Mouse (Mus musculus): ENCODE measurements around the gene Zc2hc1c. TPM values are rescaled to one million over a fixed set of nuclear protein-coding genes. Genes with fewer than 3 reads are reported as not detected.

Gene Zc2hc1c
- polyA plus RNA-seq, 1 experiment from 2014 or later = 0.95 TPM

DNA sequence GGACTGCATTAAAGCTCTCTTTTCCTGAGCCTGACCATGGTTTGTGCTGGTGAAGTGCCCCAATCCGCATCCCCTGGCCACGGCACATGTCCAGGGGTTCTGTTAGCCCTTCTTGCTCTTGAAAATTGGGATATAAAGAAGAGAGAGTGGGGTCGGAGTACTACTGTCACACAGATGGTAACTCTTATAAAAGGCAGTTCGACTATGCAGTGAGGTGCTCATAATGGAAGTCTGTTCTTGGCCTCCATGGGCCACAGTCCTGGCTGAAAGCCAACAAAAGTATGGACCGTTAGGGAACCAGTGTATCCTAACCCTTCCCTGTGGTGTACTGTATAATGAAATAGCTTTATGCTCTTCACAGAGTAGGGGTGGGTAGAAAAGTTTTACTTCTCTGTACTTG lies 8.5 kb downstream of the Zc2hc1c start:
- 68% methylated on average over 5 of the region's 5 CpGs for WGBS
- H3K27ac ChIP-seq (replicated peaks; ENCODE audit: low read depth, low read length) = no peak overlapping the region
- H3K4me3 ChIP-seq (ENCODE audit: low read depth, low read length) = no peak overlapping the region
- no peaks in the 10 kb centered on the region for H3K9me3 ChIP-seq (replicated peaks; ENCODE audit: control insufficient read depth, low read length)
- H3K36me3 ChIP-seq (replicated peaks; ENCODE audit: control insufficient read depth, insufficient read depth, low read depth, low read length) = peaks cover 5% of the 10 kb centered on the region
- H3K4me2 ChIP-seq (ENCODE audit: low read depth, low read length) = no peak overlapping the region
- DNase-seq (ENCODE audit: low spot score) (no peak), ATAC-seq (replicated peaks; ENCODE audit: insufficient number of reproducible peaks, low FRiP score, low TSS enrichment, low read depth) (no peak)
- H3K4me1 ChIP-seq (ENCODE audit: control insufficient read depth, insufficient read depth, low read length) = no peaks in the 10 kb centered on the region
- no peaks in the 10 kb centered on the region for H3K27me3 ChIP-seq (ENCODE audit: control insufficient read depth, insufficient read depth, low read length)
- H3K9ac ChIP-seq (replicated peaks; ENCODE audit: low read length) = no peak overlapping the region

DNA sequence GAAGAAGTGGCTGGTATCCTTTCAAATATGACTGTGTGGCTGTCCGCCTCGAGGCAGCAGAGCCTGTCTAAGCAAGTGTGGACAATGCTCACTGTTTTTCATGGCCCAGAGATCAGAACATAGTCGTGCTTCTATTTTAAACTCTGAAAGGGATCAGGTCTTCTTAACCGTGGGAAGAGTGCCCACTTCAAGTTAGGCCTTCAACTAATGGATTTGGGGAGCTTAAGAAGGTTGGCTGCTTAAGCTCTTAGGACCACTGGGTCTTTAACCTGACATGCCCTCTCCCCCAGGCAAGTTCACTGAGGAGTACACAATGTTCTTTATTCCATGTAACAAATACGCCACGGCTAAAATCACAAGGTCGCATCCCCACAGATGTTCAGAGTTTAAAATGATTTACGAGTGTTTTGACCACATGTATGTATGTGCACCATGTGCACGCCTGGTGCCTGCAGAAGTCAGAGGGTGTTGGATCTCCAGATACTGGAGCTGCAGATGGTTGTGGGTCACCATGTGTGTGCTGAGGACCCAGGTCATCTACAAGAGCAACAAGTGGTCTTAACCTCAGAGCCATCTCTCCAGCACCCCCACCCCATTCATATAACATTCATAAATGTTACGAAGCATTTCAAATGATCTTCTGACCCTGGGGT lies 9.1 kb downstream of the Zc2hc1c start:
- Histone ChIP-seq H3K9me3 (replicated peaks; ENCODE audit: control insufficient read depth, low read length) (no peaks in the 10 kb centered on the region), H3K27ac (replicated peaks; ENCODE audit: low read depth, low read length) (no peak overlapping the region), H3K4me1 (ENCODE audit: control insufficient read depth, insufficient read depth, low read length) (no peaks in the 10 kb centered on the region), H3K4me3 (ENCODE audit: low read depth, low read length) (no peak overlapping the region), H3K9ac (replicated peaks; ENCODE audit: low read length) (no peak overlapping the region), H3K27me3 (ENCODE audit: control insufficient read depth, insufficient read depth, low read length) (no peaks in the 10 kb centered on the region), H3K36me3 (replicated peaks; ENCODE audit: control insufficient read depth, insufficient read depth, low read depth, low read length) (peaks cover 5% of the 10 kb centered on the region), H3K4me2 (ENCODE audit: low read depth, low read length) (no peak overlapping the region)
- ATAC-seq (replicated peaks; ENCODE audit: insufficient number of reproducible peaks, low FRiP score, low TSS enrichment, low read depth) = no peak
- WGBS = 69% methylated on average over 10 of the region's 10 CpGs
- no peak for DNase-seq (ENCODE audit: low spot score)

DNA sequence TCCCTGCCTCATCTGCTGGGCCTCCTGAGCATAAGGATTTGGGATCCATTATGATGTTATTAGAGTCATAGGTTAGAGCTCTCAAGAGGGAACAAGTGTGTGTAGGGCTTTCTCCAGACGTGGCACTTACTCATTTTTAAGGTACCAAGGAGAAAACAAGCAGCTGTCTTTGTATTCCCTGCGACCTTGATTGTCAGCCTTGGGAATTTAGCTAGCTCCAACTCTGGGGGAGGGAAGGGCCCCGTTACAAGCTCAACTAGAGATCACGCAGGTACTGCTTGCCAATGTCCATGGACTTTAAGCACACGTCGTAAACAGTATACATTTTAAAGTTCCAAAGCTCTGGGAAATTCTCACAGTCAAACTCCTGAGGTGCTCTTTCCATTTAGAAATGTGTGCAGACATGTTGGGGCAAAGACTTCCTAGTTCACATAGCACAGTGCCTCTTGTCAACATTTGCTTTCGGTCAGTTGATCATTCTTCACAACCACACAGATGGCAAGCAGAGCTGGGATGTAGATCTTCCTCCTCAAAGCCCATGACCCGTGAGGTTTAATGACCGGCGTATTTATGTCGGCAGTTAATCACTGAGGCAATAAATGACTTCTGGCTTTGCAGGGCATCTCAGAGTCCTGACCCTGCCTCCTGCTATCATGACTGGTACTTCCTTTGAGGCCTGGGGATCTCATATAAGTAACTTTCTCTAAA lies 9.9 kb downstream of the Zc2hc1c start:
- ATAC-seq (replicated peaks; ENCODE audit: insufficient number of reproducible peaks, low FRiP score, low TSS enrichment, low read depth) (no peak), DNase-seq (ENCODE audit: low spot score) (no peak)
- Histone ChIP-seq H3K9me3 (replicated peaks; ENCODE audit: control insufficient read depth, low read length) (no peaks in the 10 kb centered on the region), H3K9ac (replicated peaks; ENCODE audit: low read length) (no peak overlapping the region), H3K4me1 (ENCODE audit: control insufficient read depth, insufficient read depth, low read length) (no peaks in the 10 kb centered on the region), H3K4me2 (ENCODE audit: low read depth, low read length) (no peak overlapping the region), H3K27me3 (ENCODE audit: control insufficient read depth, insufficient read depth, low read length) (no peaks in the 10 kb centered on the region), H3K4me3 (ENCODE audit: low read depth, low read length) (no peak overlapping the region), H3K27ac (replicated peaks; ENCODE audit: low read depth, low read length) (no peak overlapping the region), H3K36me3 (replicated peaks; ENCODE audit: control insufficient read depth, insufficient read depth, low read depth, low read length) (peaks cover 6% of the 10 kb centered on the region)
- 73% methylated on average over 11 of the region's 11 CpGs for WGBS

DNA sequence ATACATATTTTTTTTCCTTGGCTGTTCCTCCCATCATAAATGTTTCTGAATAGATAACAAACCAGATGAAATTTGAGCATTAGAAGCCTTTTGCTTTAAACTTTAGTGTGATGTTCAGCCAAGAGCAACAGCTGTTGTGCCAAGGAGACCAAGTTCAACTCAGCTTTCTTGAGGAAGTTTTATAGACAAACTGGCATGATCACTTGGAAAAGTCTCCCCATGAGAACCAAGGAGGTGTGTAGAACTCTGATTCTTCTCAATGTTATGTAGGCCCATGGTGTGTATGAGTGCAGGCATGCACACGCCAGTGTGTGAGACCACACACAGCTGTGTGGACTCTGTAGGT lies 10.4 kb downstream of the Zc2hc1c start:
- no peak overlapping the region for H3K9ac ChIP-seq (replicated peaks; ENCODE audit: low read length)
- DNase-seq (ENCODE audit: low spot score) (no peak), ATAC-seq (replicated peaks; ENCODE audit: insufficient number of reproducible peaks, low FRiP score, low TSS enrichment, low read depth) (no peak)
- peaks cover 8% of the 10 kb centered on the region for H3K36me3 ChIP-seq (replicated peaks; ENCODE audit: control insufficient read depth, insufficient read depth, low read depth, low read length)
- H3K4me3 ChIP-seq (ENCODE audit: low read depth, low read length) = no peak overlapping the region
- H3K9me3 ChIP-seq (replicated peaks; ENCODE audit: control insufficient read depth, low read length) = no peaks in the 10 kb centered on the region
- no peak overlapping the region for H3K4me2 ChIP-seq (ENCODE audit: low read depth, low read length)
- no peaks in the 10 kb centered on the region for H3K4me1 ChIP-seq (ENCODE audit: control insufficient read depth, insufficient read depth, low read length)
- WGBS = 82% methylated on average over 1 of the region's 1 CpGs
- no peak overlapping the region for H3K27ac ChIP-seq (replicated peaks; ENCODE audit: low read depth, low read length)
- H3K27me3 ChIP-seq (ENCODE audit: control insufficient read depth, insufficient read depth, low read length) = no peaks in the 10 kb centered on the region

DNA sequence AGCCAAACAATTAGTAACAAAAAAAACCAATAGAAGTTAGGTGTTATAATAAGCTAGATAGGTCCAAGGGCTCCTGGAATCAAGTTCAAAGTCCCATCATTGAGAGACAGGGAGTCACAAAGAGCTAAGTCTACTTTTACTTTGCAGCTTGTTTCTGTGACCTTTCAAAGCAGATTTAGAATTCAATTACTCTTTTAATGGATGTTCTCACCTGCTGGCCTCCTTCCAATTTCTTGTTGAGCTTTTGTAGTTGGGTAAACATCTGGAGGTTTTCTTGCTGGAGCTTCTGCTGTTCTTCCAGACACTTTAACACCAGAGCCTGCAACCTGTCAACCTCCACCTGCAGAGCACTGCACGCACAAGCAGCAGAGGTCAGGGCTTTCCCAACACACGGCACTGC lies 14.9 kb downstream of the Zc2hc1c start:
- no peak overlapping the region for H3K4me3 ChIP-seq (ENCODE audit: low read depth, low read length)
- 81% methylated on average over 2 of the region's 2 CpGs for WGBS

DNA sequence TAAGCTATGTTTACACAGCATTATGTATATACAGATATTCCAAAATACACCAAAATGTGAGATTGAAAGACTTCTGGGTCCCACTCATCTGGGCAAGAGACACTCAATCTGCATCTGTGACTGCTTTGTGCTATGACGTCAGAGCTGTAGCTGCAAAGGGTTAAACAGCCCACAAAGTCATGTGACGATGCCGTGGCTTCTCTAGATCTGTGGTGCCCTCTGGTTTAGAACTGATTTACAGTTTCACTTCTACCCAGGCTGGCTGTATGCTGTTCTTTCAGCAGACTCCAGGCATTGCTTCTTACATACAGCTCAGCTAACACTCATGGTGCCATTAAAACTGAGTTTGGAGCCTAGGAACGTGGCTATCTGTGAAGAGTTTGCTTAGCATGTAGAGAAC lies 16.3 kb downstream of the Zc2hc1c start:
- Histone ChIP-seq H3K4me2 (ENCODE audit: low read depth, low read length) (no peak overlapping the region), H3K4me3 (ENCODE audit: low read depth, low read length) (no peak overlapping the region), H3K4me1 (ENCODE audit: control insufficient read depth, insufficient read depth, low read length) (no peaks in the 10 kb centered on the region), H3K36me3 (replicated peaks; ENCODE audit: control insufficient read depth, insufficient read depth, low read depth, low read length) (peaks cover 22% of the 10 kb centered on the region), H3K9me3 (replicated peaks; ENCODE audit: control insufficient read depth, low read length) (no peaks in the 10 kb centered on the region), H3K9ac (replicated peaks; ENCODE audit: low read length) (no peak overlapping the region), H3K27ac (replicated peaks; ENCODE audit: low read depth, low read length) (no peak overlapping the region), H3K27me3 (ENCODE audit: control insufficient read depth, insufficient read depth, low read length) (no peaks in the 10 kb centered on the region)
- WGBS = 76% methylated on average over 4 of the region's 4 CpGs
- no peak for ATAC-seq (replicated peaks; ENCODE audit: insufficient number of reproducible peaks, low FRiP score, low TSS enrichment, low read depth)
- no peak for DNase-seq (ENCODE audit: low spot score)

More for the DNA sequence above, 14.9 kb downstream of the Zc2hc1c start:
- H3K9ac ChIP-seq (replicated peaks; ENCODE audit: low read length) = no peak overlapping the region
- no peaks in the 10 kb centered on the region for H3K27me3 ChIP-seq (ENCODE audit: control insufficient read depth, insufficient read depth, low read length)
- H3K4me1 ChIP-seq (ENCODE audit: control insufficient read depth, insufficient read depth, low read length) = no peaks in the 10 kb centered on the region
- ATAC-seq (replicated peaks; ENCODE audit: insufficient number of reproducible peaks, low FRiP score, low TSS enrichment, low read depth) (no peak), DNase-seq (ENCODE audit: low spot score) (no peak)
- H3K4me2 ChIP-seq (ENCODE audit: low read depth, low read length) = no peak overlapping the region
- H3K27ac ChIP-seq (replicated peaks; ENCODE audit: low read depth, low read length) = no peak overlapping the region
- H3K9me3 ChIP-seq (replicated peaks; ENCODE audit: control insufficient read depth, low read length) = no peaks in the 10 kb centered on the region
- H3K36me3 ChIP-seq (replicated peaks; ENCODE audit: control insufficient read depth, insufficient read depth, low read depth, low read length) = peaks cover 19% of the 10 kb centered on the region

DNA sequence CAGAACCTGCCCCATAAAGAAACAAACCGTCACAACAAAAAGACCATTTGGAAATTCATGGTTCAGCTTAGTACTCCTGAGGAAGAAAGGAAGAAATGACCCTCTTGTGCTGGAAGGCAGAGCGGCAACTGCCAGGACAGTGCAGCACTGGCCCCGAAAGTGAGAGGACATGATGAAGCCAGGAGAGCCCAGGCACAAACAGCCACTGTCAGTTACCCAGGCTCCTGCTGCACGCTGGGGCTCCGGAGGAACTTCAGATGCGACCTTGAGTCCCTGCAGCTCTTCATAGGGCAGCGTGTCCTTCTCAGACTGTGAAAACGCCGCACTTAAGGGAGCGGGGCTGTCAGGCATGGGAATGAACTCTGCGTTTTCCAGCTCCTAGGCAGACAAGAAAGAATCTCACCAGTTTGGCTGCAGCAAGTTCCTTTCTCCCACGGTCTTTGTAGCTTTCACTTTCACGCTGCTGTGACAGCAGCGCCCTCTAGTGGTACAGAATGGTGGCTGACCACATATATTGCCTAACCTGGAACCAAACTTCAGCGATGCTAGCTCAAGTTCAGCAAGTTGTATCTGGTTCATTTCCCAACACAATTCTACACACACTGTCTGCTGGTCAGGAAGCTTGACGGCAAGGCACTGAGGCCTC lies 17.0 kb downstream of the Zc2hc1c start:
- Histone ChIP-seq H3K27ac (replicated peaks; ENCODE audit: low read depth, low read length) (no peak overlapping the region), H3K36me3 (replicated peaks; ENCODE audit: control insufficient read depth, insufficient read depth, low read depth, low read length) (peaks cover 22% of the 10 kb centered on the region), H3K4me2 (ENCODE audit: low read depth, low read length) (no peak overlapping the region), H3K9ac (replicated peaks; ENCODE audit: low read length) (no peak overlapping the region), H3K4me1 (ENCODE audit: control insufficient read depth, insufficient read depth, low read length) (no peaks in the 10 kb centered on the region), H3K4me3 (ENCODE audit: low read depth, low read length) (no peak overlapping the region), H3K27me3 (ENCODE audit: control insufficient read depth, insufficient read depth, low read length) (no peaks in the 10 kb centered on the region), H3K9me3 (replicated peaks; ENCODE audit: control insufficient read depth, low read length) (no peaks in the 10 kb centered on the region)
- peak; percentile 91 for DNase-seq (ENCODE audit: low spot score)
- WGBS = 45% methylated on average over 16 of the region's 16 CpGs
- ATAC-seq (replicated peaks; ENCODE audit: insufficient number of reproducible peaks, low FRiP score, low TSS enrichment, low read depth) = peak; percentile 67; the same call in 1 of the 2 replicates

DNA sequence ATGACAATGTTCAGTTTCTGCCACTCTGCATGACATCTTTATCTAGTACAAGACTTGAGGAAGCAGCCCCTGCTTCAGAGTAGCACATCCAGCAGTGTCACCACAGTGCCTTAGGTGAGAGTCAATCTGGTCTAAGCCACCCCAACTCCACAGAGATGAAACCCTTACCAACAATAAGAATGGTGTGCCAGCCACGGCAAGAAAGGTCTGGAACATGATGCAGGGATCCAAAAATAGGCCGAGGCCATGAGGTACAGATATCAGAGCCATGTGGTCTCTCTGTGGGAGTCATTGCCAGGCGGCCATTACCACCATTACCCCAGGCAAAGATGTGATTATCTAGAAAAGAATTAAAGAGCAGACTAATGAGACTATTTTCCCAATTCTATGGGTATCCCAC lies 20.3 kb downstream of the Zc2hc1c start:
- Histone ChIP-seq H3K4me2 (ENCODE audit: low read depth, low read length) (no peak overlapping the region), H3K4me3 (ENCODE audit: low read depth, low read length) (no peak overlapping the region), H3K36me3 (replicated peaks; ENCODE audit: control insufficient read depth, insufficient read depth, low read depth, low read length) (peaks cover 13% of the 10 kb centered on the region), H3K9ac (replicated peaks; ENCODE audit: low read length) (no peak overlapping the region), H3K27me3 (ENCODE audit: control insufficient read depth, insufficient read depth, low read length) (no peaks in the 10 kb centered on the region), H3K27ac (replicated peaks; ENCODE audit: low read depth, low read length) (no peak overlapping the region), H3K4me1 (ENCODE audit: control insufficient read depth, insufficient read depth, low read length) (no peaks in the 10 kb centered on the region), H3K9me3 (replicated peaks; ENCODE audit: control insufficient read depth, low read length) (no peaks in the 10 kb centered on the region)
- no peak for ATAC-seq (replicated peaks; ENCODE audit: insufficient number of reproducible peaks, low FRiP score, low TSS enrichment, low read depth)
- WGBS = 84% methylated on average over 3 of the region's 3 CpGs
- no peak for DNase-seq (ENCODE audit: low spot score)

All from embryonic facial prominence, embryonic 11.5 days (tissue).